Mouse (Mus musculus) liver, adult 2 months (tissue): ENCODE measurements around the gene Plekha6. TPM values are rescaled to one million over a fixed set of nuclear protein-coding genes. Genes with fewer than 3 reads are reported as not detected.

Experiments used
- DNase-seq: peaks from one replicate; pipeline ENCODE4 v3.0.0-alpha.2; 2011; ENCODE audit warnings: low read depth, low spot score; ENCODE audit errors: extremely low read depth
- H3K27ac ChIP-seq: fragments of 200-500 bp; replicated peaks from 2 replicates; pipeline ENCODE4 v1.5.1; 2012; ENCODE audit warnings: low read depth, mild to moderate bottlenecking, control low read depth, inconsistent platforms, low read length; ENCODE audit not compliant: insufficient read depth
- H3K27me3 ChIP-seq: fragments of 200-500 bp; 2 replicates; pipeline ENCODE4 v1.6.1; 2012; ENCODE audit warnings: mild to moderate bottlenecking, moderate library complexity, low read length, inconsistent platforms; ENCODE audit not compliant: control insufficient read depth, insufficient read depth
- H3K36me3 ChIP-seq: fragments of 200-500 bp; 2 replicates; pipeline ENCODE4 v1.6.1; 2012; ENCODE audit warnings: low read length, inconsistent platforms; ENCODE audit not compliant: control insufficient read depth, insufficient read depth
- H3K4me1 ChIP-seq: fragments of 200-500 bp; 2 replicates; pipeline ENCODE4 v1.6.1; 2011; ENCODE audit warnings: low read length; ENCODE audit not compliant: control insufficient read depth, insufficient read depth
- H3K4me3 ChIP-seq: fragments of 200-500 bp; 2 replicates; pipeline ENCODE4 v1.5.1; 2011; ENCODE audit warnings: low read depth, mild to moderate bottlenecking, control low read depth, low read length, moderate library complexity; ENCODE audit not compliant: insufficient read depth
- H3K79me2 ChIP-seq: fragments of 200-500 bp; 2 replicates; pipeline ENCODE4 v1.6.1; 2012; ENCODE audit warnings: inconsistent platforms, mild to moderate bottlenecking, low read length, moderate library complexity; ENCODE audit not compliant: control insufficient read depth, insufficient read depth
- H3K9ac ChIP-seq: fragments of 200-500 bp; 2 replicates; pipeline ENCODE4 v1.6.1; 2012; ENCODE audit warnings: low read depth, mild to moderate bottlenecking, control low read depth, inconsistent platforms, low read length
- CTCF ChIP-seq: fragments of 200-500 bp; IDR thresholded peaks from 2 replicates; pipeline ENCODE4 v1.5.1; 2011; ENCODE audit warnings: low read depth, low read length, control low read depth
- POLR2A ChIP-seq: fragments of 200-500 bp; IDR thresholded peaks from 2 replicates; pipeline ENCODE4 v1.6.1; 2011; ENCODE audit warnings: low read length, control low read depth; ENCODE audit not compliant: insufficient read depth; ENCODE audit errors: extremely low read depth
- WGBS: fragments of 180-500 bp; shearing (Covaris S2); methylation state at CpG from one replicate; pipeline ENCODE4 v1.1.7; 2018; 5-methylcytosine and 5-hydroxymethylcytosine counted together
- polyA plus RNA-seq: library from polyadenylated mRNA; depleted of rRNA; stranded (reverse); fragments of >200 nt; gene quantifications from 2 replicates; pipeline ENCODE4 v1.2.3, GENCODE M21; 2012
- total RNA-seq: library from RNA; depleted of rRNA; stranded (reverse); fragments of >200 nt; gene quantifications from 2 replicates; pipeline ENCODE4 v1.2.3, GENCODE M21; 2014

The Plekha6 gene
- total and polyA plus RNA-seq, 2 experiments: 20.5 to 37.2 TPM

DNA sequence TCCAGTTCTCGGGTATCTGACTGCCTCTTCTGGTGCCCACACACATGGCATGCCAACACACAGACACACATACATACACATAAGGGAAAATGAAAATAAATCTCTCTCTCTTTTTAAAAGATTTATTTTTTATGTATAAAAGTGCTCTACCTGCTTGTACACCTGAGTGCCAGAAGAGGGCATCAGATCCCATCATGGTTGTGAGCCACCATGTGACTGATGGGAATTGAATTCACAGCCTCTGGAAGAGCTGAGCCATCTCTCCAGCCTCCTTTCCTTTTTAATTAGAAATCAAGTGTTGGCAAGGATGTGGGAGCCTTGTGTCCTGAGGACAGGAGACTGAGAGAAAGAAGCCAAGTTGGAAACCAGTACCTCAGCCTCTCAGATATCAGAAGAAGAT is 153.1 kb downstream of the Plekha6 start:
- H3K36me3 ChIP-seq: no peaks in the 10 kb centered on the region
- WGBS: 90% methylated on average over 1 of the region's 1 CpGs
- no peaks in the 10 kb centered on the region for H3K79me2 ChIP-seq
- H3K4me3 ChIP-seq: no peak overlapping the region
- no peak overlapping the region for H3K9ac ChIP-seq
- TF ChIP-seq POLR2A: no peak
- TF ChIP-seq CTCF: peak; percentile 34; the same call in 1 of the 2 replicates
- no peak overlapping the region for H3K27ac ChIP-seq
- H3K27me3 ChIP-seq: no peaks in the 10 kb centered on the region
- DNase-seq: peak; percentile 41
- H3K4me1 ChIP-seq: no peaks in the 10 kb centered on the region

DNA sequence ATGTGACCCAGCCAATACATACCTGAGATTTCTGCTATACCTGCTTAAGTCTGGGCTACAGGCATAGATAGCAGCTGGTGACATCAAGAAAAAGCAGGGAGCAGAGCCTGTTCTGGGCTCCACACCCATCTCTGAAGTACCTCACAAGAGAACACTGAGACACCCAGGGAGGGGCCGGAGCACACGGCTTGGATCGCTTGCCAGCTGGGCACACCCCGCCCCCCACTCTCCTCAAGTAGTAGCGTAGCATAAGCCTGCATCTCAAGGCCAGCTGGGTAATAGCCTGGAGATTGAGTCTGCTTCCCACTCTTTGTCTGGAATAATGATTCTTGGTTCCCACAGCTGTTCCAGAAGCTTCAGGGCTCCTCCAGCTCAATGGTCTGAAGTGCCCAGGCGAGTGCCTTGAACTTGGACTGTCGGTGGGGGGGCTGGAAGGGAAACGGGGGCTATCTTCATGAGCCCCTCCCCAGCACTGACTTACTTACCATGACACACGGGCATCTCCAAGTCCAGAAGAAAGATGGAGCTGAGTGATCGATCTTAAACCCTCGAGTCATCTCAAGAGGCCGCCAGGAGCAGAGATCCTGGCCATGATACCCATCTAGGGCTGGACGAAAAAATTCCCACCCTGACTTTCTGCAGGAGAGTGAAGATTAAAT is 157.4 kb downstream of the Plekha6 start, which contains the start of gene Kiss1:
Gene Kiss1, plus strand, starts transcription at position 609 of the 659 bp plus-strand sequence.
- Histone ChIP-seq H3K4me3 (no peak within 1 kb of the TSS), H3K79me2 (no peaks in the 10 kb centered on the region), H3K36me3 (no peaks in the 10 kb centered on the region), H3K9ac (no peak within 1 kb of the TSS), H3K4me1 (no peaks in the 10 kb centered on the region), H3K27me3 (no peaks in the 10 kb centered on the region), H3K27ac (no peak within 1 kb of the TSS)
- 93% methylated on average over 13 of the region's 13 CpGs for WGBS
- TF ChIP-seq CTCF: no peak
- DNase-seq: no peak

DNA sequence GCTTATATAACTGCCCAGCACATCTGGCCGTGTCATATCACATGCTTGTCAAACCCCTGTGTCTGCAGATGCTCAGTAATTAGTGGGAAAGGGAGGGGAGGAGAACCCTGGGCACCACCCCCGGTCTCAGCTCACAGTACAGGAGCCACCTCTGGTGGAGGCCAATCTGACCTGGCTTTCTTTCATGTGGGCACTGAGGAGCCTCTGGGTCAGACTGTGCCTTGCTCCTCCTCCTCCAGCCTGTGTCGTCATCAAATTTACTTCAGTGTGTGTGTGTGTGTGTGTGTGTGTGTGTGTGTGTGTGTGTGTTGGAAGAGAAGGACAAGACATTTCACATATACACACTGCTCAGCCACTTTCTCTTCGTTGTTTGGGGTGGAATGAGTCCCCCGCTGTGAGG is 159.3 kb downstream of the Plekha6 start:
- TF ChIP-seq POLR2A (no peak), CTCF (no peak)
- no peak for DNase-seq
- Histone ChIP-seq H3K79me2 (no peaks in the 10 kb centered on the region), H3K36me3 (no peaks in the 10 kb centered on the region), H3K9ac (no peak overlapping the region), H3K27ac (no peak overlapping the region), H3K27me3 (no peaks in the 10 kb centered on the region), H3K4me3 (no peak overlapping the region), H3K4me1 (peaks cover 5% of the 10 kb centered on the region; the same call in 1 of the 2 replicates)
- WGBS: 50% methylated on average over 5 of the region's 5 CpGs

DNA sequence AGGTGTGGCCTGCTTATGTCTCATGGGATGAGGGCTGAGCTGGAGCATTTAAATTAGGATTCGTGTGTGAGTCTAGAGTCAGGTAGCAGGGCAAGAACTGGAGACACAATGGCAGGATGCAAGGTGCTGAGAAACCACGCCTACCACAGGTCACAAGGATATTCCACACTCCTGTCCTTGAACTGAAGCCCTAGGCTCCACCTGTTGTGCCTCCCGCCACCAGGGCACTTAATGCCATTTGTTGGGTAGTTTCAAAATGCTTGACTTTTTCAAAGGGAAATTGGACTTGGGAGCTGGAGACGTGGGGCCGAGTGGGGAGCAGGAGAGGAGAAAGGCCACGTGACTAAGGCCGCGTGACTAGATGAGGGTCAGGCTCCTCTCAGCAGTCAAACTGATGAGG is 161.9 kb downstream of the Plekha6 start:
- Histone ChIP-seq H3K27me3 (no peaks in the 10 kb centered on the region), H3K36me3 (no peaks in the 10 kb centered on the region), H3K27ac (no peak overlapping the region), H3K79me2 (no peaks in the 10 kb centered on the region), H3K4me1 (peaks cover 14% of the 10 kb centered on the region), H3K9ac (no peak overlapping the region), H3K4me3 (no peak overlapping the region)
- WGBS: 87% methylated on average over 8 of the region's 8 CpGs
- no peak for DNase-seq
- TF ChIP-seq POLR2A (no peak), CTCF (no peak)

DNA sequence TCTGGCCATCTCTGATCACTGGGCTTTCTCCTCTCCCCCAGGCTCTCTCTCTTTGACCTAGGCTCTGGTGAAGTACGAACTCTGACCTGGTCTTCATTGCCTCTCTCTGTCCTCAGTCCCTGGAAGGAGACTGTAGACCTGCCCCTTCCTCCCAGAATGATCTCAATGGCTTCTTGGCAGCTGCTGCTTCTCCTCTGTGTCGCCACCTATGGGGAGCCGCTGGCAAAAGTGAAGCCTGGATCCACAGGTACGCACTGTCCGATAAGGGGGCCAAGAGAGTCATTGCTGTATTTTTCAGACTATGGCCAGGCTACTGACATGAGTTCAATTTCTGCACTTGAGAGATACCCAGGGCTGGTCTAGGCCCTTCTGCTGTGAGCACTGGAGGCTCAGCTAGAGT is 163.1 kb downstream of the Plekha6 start:
- Histone ChIP-seq H3K4me1 (peaks cover 14% of the 10 kb centered on the region), H3K4me3 (no peak overlapping the region), H3K36me3 (no peaks in the 10 kb centered on the region), H3K27me3 (no peaks in the 10 kb centered on the region), H3K9ac (no peak overlapping the region), H3K79me2 (no peaks in the 10 kb centered on the region), H3K27ac (no peak overlapping the region)
- 73% methylated on average over 5 of the region's 5 CpGs for WGBS
- TF ChIP-seq POLR2A (no peak), CTCF (0 out of 2 replicates have a peak, but pooled peaks have one; percentile 7)
- DNase-seq: no peak

DNA sequence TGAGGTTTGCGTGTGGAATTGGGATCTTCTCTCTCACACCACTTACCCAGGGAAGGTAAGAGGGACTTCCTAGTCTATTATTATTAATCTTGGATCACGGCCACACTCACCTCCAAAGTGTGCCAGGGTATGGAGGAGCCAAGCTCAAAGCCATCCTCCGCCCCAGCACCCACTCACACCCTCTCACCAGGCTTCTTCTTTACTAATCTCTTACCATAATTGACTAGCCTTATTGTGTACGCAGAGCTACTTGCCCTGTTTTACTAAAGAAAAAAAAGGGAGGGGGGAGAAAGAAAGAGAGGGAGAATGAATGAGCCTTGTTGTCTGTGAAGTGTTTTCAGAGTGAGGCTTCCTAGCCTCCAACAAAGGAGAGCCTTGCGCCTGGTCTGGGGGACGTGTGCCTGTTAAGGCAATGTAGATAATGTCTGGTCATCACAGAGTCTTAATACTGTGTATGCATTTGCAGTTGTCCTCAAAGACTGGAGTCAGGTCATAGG is 164.3 kb downstream of the Plekha6 start:
- H3K9ac ChIP-seq: no peak overlapping the region
- no peaks in the 10 kb centered on the region for H3K27me3 ChIP-seq
- no peaks in the 10 kb centered on the region for H3K36me3 ChIP-seq
- peak; percentile 30 for DNase-seq
- H3K27ac ChIP-seq: peak overlapping the region; percentile 34; the same call in 1 of the 2 replicates
- no peak for TF ChIP-seq CTCF
- no peak for TF ChIP-seq POLR2A
- peaks cover 14% of the 10 kb centered on the region for H3K4me1 ChIP-seq
- no peak overlapping the region for H3K4me3 ChIP-seq
- 58% methylated on average over 6 of the region's 6 CpGs for WGBS
- no peaks in the 10 kb centered on the region for H3K79me2 ChIP-seq
